Mouse (Mus musculus) kidney, postnatal 4 days (tissue): ENCODE measurements around the gene Fam131c.

Source experiments
- DNase-seq, 2 experiments: peaks; one replicate each; pipeline ENCODE4 v3.0.0; 2021; ENCODE audit warnings: mixed read lengths in 2 of 2

Fam131c gene

GRCm38 (mm10) chr4:141415924-141416323 is 47.9 kb downstream of the Fam131c start, which contains the start of gene Clcnkb:
Gene Clcnkb, minus strand, starts transcription at chr4:141416014.
- DNase-seq = peak in 1 of 2 experiments; percentile 55

GRCm38 (mm10) chr4:141419398-141420191 is 51.6 kb downstream of the Fam131c start:
- DNase-seq = peak; percentile 61 to 73

GRCm38 (mm10) chr4:141420192-141420829 is 52.3 kb downstream of the Fam131c start, which contains the start of gene Hspb7:
Gene Hspb7, plus strand, starts transcription at chr4:141420779.
- DNase-seq = no peak

GRCm38 (mm10) chr4:141420886-141421285 is 52.9 kb downstream of the Fam131c start:
- DNase-seq = no peak

- DNase-seq = peak; percentile 60 to 71
These were observed 53.4 kb downstream of the Fam131c start for GRCm38 (mm10) chr4:141421423-141421822.

GRCm38 (mm10) chr4:141422841-141423240 is 54.8 kb downstream of the Fam131c start:
- no peak for DNase-seq

DNA sequence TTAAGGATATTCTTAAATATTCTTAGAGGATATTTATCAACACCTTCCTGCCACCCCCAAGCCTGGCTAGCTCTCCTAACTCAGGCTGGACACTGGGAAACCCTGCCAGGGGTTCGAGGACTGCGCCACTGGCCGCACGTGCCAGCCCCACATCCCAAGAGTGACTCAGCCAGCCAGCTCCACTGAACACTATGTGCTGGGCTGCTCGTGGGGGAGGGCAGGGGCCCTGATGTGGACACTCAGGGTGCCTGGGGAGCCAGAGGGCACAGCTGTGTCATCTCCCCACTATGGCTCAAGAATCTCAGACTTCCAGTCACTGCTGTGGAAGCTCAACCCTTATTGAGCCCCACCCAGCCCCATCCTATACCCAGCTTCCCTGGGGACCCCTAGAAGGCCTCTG is 55.3 kb downstream of the Fam131c start:
- no peak for DNase-seq

GRCm38 (mm10) chr4:141423691-141424431 is 55.8 kb downstream of the Fam131c start:
- DNase-seq = no peak

- peak; percentile 58 to 74 for DNase-seq
These were observed 57.8 kb downstream of the Fam131c start for GRCm38 (mm10) chr4:141425484-141426479.

- DNase-seq = no peak
These were observed 59.1 kb downstream of the Fam131c start for GRCm38 (mm10) chr4:141426796-141427745.

DNA sequence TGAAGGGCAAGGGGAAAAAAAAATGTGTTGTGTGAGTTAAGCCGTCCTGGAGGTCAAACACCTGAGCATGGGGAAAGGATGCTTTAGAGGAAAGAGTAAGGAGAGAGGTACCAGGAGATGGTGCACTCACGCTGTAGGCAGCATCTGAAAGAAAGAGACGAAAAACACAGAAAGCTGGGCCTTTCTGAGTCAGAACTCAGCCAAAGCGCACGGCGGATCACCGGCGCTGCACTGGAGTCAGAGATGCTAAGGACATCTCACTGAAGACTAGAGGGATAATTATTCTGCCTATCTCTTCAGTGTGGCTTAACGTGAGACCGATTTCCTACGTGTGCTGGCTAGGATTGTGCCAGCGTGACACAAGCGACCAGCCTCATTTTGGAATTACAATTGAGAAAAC is 59.9 kb downstream of the Fam131c start:
- DNase-seq = no peak

- DNase-seq = no peak
These were observed 61.4 kb downstream of the Fam131c start for GRCm38 (mm10) chr4:141429381-141429780.

DNA sequence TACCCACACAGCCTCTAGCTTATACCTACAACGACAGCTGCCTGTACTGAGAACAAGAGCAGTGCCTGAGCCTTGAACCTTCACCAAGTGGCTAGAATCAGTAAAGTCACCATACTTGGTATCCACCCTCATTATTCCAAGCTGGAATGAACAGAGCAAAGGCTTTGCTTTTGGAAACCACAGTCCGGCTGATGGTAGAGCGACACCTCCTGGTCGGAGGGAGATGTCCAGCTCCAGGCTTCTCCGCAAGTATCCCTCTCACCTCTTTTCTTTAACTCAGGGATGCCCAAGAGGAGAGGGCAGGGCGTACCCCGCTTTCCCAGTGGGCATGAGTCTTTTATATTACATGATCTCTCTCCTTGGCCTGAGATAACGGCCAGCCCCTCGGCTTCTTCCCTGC is 61.8 kb downstream of the Fam131c start:
- DNase-seq = peak; percentile 72 to 80

DNA sequence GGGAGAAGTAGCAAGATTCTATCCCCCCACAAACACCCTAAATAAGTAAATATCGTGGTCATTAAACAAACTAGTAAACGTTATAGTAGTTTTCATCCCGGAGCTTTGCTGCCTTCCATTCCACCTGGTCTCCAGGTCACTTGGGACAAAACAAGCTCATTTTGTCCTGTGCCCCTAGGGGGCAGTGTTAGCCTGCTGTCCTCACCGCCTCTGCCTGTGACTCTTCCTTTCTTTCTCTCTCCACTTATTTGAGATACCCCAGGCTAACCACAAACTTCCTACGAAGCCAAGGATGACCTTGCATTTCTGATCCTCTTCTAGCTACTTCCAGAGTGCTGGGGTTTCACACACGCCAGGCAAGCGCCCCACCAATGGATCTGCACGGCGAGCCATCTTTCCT is 63.0 kb downstream of the Fam131c start:
- peak; percentile 78 to 84 for DNase-seq

DNA sequence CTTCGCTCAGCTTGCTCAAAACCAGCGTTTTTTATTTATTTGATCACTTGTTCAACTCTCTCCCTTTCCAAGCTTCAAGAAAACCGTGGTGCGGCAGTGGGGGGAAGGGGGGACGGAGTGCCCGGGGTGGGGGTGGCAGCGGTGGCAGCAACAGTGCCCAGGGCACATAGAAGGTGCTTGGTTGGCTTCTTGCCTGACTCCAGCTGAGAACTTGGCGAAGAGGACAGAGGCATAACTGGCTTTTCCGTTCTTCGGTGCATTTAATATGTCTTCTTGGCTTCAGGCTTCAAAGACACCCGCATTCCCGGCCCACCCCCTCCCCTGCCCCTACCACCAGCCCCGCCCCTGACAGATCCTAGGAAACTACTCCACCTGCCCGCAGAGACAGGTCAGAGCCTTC is 64.6 kb downstream of the Fam131c start:
- DNase-seq = no peak

DNA sequence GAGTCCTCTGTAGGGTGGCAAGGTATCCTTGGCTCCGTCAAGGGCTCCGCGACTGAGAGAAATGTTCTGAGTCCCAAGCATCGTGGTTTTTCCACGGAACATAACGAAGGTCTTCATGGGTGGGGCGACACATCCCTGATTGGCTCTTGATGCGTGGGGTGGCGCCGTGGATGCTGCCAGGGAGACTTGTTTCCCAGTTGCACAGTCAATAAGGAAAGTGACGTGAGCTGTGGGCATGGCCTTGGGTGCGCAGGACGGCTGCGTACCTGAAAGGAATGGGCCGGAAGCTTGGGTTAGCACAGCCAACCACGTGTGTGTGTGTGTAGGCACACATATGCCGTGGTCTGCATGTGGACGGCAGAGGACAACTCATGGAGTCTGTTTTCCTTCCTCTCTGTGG is 65.2 kb downstream of the Fam131c start:
- DNase-seq = no peak
